Mouse (Mus musculus) left cerebral cortex, adult 18-20 months (tissue): ENCODE results near the gene Zfp786. TPM values are rescaled to one million over a fixed set of nuclear protein-coding genes. Genes with fewer than 3 reads are reported as not detected.
"Not testable (repeated sequence)": the region's sequence is repeated elsewhere in the genome, so short reads cannot be mapped to it uniquely, and the experiment has no call there.

Experiments
- DNase-seq, 2 experiments: peaks; one replicate each; pipeline ENCODE4 v3.0.0; 2021 to 2022; ENCODE audit warnings: low spot score in 2 of 2, mixed read lengths in 1 of 2
- long read RNA-seq, 2 experiments: library from polyadenylated mRNA; stranded (forward); transcript quantifications; one replicate each; pipeline ENCODE4 v2.0.0; 2021
- total RNA-seq, 2 experiments: library from RNA; stranded (reverse); gene quantifications; 2 replicates each; pipeline ENCODE4 v1.2.3; 2021

Gene Zfp786
- total RNA-seq, result 1 to 10 TPM; 5.2 to 6.2 TPM
- long read RNA-seq, experiment 1, transcript Zfp786-201 (4 exons, 3,191 nt), result major isoform, 18 of 19 reads
- long read RNA-seq, experiment 1, partial matches to known transcripts, result 0 of 19 reads
- long read RNA-seq, experiment 1, other reads (novel, unspliced or antisense), result 1 of 19 reads
- long read RNA-seq, experiment 2, transcript Zfp786-201 (4 exons, 3,191 nt), result major isoform, 7 of 7 reads
- long read RNA-seq, experiment 2, partial matches to known transcripts, result 0 of 7 reads
- long read RNA-seq, experiment 2, other reads (novel, unspliced or antisense), result 0 of 7 reads

DNA sequence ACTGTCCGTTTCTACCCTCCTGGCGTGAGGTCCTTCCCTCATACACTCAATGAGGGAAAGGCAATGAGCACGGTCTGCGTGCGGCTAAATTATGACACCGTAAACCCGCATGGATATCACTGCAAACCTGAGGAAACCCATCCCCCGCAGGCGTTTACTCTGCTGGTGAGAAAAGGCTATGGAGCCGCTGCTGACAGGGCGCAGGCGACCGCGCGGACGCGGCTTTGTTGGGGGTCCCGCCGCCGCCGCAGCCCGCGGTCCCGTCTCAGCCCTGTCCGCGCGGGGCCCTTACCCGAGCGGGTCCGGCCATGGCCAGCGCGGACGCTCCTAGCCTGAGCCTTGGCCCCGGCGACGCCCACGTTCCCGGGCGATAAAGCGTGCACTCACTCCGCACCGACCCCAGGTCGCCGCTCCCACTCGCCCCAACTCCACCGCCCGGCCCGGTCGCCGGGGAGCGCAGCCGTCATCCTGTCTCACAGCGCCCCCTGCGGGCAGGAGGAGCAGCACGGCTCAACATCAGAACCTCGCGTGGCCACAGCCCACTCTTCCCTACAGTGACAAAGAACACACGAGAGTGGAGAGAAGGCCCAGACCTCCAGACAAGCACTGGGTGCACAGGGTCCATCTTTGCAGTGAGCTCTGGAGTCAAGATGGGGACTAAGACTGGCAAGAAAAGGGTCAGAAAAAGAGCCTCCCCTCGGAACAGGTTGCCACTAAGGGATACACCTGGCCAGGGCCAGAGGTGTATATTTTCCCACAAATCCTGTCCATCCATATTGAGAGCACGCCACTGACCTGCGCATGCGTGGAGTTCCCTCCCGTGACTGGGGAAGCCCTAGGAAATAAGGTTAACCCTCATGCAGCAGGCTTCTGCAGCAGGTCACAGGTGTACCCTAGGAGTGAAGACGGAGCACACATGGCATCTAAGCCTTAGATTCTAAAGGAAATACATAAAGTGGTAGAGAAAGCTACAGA, at the start of gene Zfp786:
Gene Zfp786, minus strand, starts transcription at position 764 of the 975 bp plus-strand sequence.
- DNase-seq, result peak; percentile 95 to 96

DNA sequence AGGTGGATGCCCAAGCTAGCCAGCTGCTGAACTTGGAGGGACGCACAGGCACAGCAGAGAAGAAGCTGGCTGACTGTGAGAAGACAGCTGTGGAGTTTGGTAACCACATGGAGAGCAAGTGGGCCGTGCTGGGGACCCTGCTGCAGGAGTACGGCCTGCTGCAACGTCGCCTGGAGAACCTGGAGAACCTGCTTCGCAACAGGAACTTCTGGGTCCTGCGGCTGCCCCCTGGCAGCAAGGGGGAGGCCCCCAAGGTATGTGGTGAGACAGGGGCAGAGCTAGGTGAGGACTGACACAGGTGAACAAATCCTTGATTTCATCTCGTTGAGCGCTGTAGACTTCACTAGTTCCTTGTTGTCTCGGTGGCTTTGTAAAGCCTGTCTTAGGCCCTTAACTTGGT, 49.5 kb upstream of the Zfp786 start:
- no peak for DNase-seq

DNA sequence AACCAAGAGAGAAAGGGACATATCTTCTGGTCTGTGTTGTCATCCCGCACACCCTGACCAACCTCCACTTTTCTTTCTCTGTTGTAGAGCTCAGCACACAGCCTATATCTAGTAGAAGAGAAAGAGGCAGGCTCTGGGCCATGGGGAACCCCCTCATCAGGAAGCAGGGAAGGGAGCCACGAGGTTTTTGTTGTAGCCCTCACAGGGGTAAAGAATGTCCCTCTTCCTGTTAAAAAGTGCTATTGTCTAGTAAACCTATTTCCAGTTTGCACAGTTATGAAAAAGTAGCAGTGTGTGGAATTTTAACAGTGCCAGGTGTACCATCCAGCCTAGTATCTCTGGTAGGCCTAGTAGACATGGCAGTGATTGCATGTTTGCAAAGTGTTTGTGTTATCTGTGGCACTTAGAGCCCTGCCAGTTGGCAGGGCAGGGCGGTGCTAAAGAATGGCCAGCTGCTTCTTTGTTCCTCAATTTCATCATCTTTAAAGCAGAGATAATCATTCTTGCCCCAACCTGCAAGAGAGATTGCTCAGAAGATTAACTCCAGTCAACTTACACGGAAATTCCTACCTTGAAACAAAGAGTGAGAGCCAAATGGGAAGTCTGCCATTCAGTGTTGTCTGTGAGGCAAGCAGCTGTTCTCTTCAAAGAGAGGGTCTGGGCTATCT, 48.5 kb upstream of the Zfp786 start:
- DNase-seq, result no peak

DNA sequence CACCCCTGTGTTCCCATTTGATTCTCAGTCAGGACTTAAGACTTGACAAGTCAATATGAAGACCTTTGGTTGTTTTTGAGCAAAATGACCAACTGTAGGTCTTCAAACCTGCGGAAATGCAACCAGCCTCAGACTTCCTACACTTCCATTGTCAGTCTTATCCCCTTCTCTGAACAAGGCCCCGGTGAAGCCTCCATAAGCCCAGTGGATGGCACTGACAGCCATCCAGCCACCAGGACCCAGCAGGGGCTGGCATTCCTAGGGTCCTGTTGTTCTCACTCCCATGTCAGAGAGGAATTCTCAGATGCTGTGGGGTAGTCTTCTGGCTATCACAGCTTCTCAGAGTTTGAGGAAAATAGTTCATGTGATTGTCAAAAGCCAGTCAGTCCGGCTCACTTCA, 47.9 kb upstream of the Zfp786 start:
- no peak for DNase-seq

DNA sequence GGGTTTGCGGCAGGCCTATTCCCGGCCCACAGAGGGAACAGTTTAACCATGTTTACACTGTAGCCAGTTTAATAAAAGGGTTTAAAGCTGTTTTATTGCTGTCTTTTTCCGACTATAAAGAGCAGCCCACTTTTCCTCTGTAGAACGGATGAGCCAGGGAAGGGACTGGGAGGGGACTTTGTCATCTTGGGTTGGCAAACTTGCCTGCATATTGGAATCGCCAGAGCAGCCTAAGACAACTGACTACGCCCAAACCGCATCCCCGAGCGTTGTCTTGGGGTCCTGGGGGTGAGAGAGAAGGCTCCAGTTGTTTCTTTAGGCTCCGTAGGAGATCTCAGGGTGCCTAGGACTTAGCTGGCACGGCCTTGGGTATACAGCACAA, 47.5 kb upstream of the Zfp786 start:
- DNase-seq, result peak in 1 of 2 experiments; percentile 11

DNA sequence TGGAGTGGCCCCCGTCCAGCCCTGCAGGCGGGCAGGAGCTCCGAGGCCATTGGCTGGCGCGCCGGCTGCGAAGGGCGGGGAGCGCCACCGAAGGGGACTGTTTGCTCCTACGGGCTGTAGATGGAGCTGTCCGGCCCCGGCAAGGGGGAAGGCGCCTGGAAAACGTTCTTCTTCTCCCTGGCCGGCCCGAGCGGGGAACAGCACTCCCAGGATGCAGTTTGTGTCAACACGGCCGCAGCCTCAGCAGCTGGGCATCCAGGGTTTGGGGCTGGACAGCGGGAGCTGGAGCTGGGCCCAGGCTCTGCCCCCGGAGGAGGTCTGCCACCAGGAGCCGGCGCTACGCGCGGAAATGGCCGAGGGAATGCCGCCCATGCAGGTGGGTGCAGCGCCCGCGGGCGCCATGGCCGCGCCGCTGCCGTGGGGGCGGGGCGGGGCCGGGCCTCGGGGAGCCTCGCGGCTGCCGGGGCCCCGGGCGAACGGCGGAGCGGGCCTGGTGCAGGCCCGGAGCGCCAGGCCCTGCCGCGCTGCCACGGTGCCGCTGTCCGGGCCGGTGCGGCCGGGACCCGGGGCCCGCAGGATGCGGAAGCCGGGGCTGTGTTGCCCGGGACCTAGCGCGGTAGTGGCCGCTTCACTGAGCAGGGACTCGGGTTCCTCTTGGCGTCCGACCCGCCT, 46.9 kb upstream of the Zfp786 start:
- DNase-seq, result peak; percentile 84 to 92

DNA sequence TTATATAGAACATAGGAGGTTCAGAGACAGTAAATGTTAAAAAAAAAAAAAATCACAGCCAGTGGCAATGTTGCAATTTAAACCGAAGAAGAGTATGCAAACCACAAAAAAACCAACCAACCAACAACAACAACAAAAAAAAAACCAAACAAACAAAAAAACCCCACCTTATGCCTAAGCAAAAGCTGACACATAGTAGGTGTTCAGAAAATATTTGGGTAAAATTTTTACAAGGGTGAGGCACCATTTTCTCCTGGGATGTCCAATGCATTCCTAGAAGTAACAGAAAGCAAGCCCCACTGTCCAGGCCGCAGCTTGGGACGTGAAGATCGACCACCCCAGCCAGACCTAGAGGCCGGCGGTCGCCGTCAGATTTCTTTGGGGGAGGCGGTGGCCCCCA, 46.4 kb upstream of the Zfp786 start, which contains the start of gene Zfp282:
Gene Zfp282, plus strand, starts transcription at position 147 of the 400 bp plus-strand sequence.
- no peak for DNase-seq

DNA sequence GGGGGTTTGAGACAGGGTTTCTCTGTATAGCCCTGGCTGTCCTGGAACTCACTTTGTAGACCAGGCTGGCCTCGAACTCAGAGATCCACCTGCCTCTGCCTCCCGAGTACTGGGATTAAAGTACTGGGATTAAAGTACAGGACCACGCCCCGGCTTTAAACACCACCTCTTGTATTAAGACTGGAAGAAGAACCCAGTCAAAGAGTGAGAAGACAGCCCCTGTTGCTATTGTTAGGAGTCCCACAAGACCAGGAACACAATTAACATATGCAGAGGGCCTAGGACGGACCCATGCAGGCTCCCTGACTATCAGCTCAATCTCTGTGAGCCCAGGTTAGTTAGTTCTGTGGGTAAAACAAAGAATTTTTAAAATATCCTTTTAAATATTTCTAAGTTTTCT, 41.6 kb upstream of the Zfp786 start:
- DNase-seq, result no peak

DNA sequence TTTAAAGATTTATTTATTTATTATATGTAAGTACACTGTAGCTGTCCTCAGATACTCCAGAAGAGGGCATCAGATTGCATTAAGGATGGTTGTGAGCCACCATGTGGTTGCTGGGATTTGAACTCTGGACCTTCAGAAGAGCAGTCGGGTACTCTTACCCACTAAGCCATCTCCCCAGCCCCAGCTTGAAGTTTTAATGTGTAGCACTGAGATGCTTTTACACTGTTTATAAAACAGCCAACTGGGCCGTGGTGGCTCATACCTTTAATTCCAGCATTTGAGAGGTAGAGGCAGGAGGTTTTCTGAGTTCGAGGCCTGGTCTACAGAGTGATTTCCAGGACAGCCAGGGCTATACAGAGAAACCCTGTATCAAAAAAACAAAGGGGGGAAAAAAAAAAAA, 27.1 kb upstream of the Zfp786 start:
- DNase-seq, result not testable (repeated sequence)

DNA sequence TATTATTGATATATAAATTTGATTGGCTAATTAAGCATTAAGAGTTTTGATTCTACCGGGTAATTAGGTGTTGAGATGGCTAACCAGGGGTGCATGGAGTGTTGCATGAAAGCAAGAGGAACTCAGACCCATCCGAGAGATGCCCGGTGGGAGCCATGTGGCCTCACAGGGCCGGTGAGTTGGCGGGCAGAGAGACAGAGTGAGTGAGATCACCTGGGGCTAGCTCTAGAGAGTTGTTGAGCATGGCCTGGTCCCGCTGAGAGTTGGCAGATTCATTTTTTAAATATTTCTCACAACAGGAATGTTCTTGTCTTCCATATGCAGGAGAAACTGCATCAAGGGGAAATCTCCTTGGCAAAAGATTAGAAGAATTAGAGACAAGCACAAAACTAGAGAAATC, 26.6 kb upstream of the Zfp786 start:
- no peak for DNase-seq

DNA sequence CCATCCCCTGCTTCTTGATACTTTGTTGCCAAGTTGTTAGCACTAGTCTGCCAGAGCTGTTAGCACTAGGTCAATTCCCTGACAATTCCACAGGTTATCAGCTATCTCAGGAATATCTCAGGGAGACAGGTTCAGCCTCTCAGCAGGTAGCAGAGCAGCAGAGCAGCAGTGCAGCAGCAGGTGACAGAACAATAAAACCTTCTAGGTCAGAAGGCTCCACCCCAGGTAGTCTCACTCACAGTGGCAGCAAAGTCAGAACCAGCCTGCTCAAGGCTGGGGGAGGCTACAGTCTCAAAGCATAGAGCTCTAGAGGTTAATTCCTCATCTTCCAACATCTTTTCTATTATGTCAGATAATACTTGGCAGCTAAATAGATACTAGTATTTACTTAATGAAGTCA, 15.1 kb upstream of the Zfp786 start:
- DNase-seq, result no peak

DNA sequence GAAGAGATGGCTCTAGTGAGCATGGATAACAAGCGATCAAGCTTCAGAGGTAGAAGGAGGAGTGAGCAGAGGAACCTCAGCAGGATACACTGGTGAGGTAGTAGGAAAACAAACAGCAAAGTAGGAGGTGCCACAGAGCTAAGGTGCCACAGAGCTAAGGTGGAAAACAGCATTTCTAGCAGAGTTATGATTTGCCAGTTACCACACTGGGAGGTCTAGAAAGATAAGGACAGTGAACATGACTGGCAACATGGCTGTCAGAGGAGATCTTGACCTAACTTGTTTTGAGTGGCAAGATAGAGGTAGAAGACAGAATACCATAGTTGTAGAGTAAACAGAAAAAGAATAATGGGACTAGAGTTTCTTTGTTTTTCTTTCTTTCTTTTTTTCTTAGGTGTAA, 11.7 kb upstream of the Zfp786 start:
- DNase-seq, result no peak

DNA sequence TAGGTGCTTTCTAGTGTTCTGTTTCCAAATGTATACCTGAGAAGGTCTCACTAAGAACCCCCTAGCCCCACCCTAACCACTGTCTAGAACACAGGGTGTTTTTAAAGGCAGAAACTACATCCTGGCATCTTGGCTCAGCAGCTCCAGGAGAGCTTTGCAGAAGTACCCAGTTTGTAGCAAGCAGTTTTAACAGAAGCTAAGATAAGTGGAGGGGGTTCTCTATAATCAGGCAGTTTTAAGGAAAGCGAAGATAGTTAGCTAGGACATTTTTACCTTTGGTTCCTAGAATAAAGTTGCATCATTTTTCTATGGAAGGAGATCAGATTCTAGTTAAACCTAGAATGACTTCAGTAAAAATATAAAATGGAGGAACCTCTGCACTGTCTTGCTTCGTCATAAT, 11.2 kb upstream of the Zfp786 start:
- no peak for DNase-seq

DNA sequence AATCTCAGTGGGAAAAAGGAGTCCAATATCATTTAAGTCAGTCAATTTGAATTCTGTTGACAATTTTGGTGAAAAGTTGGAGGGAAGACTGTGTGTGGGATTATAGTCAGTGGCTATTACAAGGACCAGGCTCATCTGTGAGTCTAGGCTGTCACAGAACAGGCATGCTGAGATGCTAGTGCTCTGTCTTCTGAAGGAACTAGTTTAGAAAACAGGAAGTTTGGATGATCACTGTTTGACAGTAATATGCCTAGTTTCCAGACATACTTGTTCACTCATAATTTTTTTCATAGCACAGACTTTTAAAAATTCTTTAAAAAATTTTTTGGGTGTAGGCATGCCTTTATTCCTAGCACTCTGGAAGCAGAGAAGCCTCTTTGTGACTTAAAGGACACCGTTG, 10.4 kb upstream of the Zfp786 start:
- no peak for DNase-seq

DNA sequence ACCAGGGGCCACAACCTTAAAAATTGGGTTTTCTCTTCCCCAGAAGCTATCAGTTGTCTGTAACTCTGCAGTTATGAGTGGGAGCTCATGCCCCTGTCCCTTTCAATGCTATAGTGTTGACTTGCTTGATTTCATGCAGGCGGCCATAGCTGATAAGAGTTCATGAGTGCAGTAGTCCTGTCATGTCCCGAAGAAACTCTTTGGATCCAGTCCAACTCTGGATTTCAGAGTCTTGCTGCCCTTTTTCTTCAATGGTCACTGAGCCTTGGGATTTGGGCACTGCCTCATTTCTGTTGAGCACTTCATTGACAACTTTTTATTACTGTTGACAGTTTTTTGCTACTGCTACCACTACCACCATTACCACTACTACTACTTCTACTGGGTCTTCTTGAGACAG, 7.0 kb upstream of the Zfp786 start:
- no peak for DNase-seq

DNA sequence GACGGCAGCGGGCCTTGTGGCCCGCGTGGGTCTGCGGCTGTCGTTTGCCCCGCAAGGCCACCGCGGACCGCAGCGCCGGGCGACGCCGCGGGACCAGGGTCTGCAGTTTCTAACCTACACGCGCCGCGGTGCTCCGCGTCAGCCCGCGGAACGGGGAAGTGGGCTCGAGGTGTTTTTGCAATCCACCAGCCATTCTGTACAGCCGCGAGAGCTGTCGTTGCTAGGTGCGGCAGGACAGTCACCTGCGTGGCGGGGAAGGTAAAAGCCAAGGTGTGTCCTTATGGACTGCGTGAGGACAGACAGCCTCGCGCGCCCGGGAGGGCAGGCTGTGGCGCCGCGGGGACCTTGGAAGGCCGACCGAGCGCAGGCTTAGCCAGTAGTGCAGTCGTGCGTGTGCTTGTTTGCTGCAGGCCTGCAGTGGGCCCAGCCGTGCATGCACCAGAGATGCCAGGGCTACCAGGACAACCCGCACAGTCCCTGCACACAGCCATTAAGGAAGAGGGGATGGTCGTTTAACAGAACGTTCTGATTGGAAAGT, 5.4 kb upstream of the Zfp786 start:
- peak; percentile 24 to 55 for DNase-seq

DNA sequence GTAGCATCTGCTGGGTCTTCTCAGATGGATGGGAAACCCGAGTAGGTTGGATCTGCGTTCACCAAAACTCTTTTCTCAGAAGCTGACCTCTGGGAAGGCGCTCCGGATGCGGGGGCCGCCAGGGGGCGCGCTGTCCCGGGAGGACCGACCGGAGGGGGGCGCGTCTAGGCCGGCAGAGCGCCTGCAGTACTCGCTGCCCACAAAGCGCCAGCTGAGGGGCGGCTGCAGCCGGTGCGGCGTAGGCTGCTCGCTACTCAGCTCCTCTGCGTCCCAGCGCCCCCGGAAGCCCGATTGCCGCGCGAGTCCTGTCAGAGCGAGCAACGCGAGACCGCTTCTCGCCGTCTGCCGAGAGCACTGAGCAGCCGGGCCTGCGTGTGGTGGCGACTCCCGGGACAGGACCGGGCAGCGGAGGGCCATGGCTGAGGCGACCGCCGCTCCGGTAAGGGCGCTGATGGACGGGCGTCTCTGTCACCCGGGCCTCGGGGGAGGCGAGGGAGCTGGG, 4.9 kb upstream of the Zfp786 start, which contains the start of gene Zfp398:
Gene Zfp398, plus strand, starts transcription at position 180 of the 502 bp plus-strand sequence.
- peak; percentile 96 for DNase-seq

DNA sequence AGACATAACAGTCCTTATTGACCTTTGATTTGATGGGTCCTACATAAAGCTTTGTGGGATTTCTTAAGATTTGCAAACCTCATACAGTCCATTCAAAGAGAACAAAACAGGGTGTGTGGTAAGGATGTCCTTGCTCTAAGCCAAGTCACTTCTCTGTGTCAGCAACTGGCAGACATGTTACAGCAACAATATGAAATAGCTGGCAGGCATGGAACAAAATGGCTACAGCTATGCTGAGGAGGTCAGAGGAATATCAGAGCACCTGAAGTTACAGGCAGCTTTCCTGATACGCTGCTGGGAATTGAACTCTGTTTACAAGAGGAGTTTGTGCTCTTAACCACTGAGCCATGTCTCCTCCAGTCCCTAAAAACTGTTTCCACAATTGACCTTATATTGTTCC, 1.6 kb upstream of the Zfp786 start:
- no peak for DNase-seq

DNA sequence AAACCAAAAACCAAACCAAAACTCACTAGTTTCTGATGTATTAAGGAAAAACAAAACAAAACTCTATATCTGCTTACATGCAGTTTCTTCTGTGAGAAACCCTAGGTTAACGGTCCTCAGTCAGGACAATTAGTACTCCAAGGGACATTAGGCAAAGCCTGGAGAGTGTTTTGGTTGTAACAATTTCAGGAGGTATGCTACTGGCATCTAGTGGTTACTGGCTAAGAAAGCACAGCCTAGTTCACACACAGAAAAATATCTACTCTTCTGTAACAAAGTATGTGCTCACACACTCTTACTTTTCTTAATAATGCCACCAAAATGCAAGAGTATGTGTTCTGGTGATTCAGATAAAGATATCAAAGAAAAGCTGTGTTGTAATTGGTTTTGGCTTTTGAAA, 1.7 kb downstream of the Zfp786 start:
- no peak for DNase-seq

DNA sequence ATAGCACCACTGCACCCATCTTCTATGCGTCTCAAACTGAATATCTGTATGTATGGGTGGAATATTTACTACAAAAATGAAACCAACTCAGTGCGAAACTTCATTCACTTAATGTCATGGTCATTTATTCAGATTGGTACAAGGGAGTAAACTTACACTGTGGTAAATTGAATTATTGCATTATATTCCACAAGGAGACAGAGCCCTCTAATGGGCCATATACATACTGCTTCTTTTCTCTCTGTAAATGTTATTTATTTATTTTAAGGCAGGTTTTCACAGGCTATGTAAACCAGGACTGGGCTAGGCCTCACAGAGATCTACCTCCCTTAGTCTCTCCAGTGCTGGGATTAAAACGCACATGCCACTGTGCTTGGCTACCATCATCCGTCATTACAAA, 3.2 kb downstream of the Zfp786 start:
- no peak for DNase-seq

DNA sequence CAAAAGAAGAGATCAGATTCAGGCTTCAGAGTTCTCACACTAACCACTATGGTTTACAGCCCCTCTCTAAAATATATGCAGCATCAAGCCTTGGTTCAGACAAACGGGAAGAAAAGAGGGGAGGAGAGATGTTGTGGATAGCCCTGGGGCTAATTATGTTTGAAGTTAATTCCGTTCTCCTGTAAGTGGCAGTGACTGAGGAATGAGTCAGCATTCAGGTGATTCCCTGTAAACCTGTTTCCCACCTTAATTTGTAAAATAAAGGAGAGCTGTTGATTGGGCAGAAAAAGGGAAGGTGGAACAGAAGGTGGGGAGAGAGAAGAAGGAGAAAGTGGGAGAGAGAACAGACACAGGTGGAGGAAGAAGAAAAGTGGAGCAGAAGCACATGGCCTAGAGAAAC, 6.4 kb downstream of the Zfp786 start:
- no peak for DNase-seq
